Mouse (Mus musculus) E14TG2a.4 (cell line): ENCODE data around the gene Mocs3.
A peak's percentile ranks its signal among the peaks of the same experiment; 100 is the strongest.

Experiments
- CTCF ChIP-seq: conservative IDR thresholded peaks from 2 replicates; pipeline ENCODE4 v1.5.1; 2014; ENCODE audit warnings: low read length
- NANOG ChIP-seq: IDR thresholded peaks from 2 replicates; pipeline ENCODE4 v1.6.1; 2014; ENCODE audit warnings: borderline replicate concordance, low read length, mixed read lengths

- TF ChIP-seq CTCF = peak; percentile 26; the same call in 1 of the 2 replicates
- TF ChIP-seq NANOG = peak; percentile 99
Measured at GRCm38 (mm10) chr2:168213788-168214397, 16.5 kb upstream of the Mocs3 start.
